Mouse (Mus musculus): ENCODE data around the gene Gtf2i. TPM values are rescaled to one million over a fixed set of nuclear protein-coding genes. Genes with fewer than 3 reads are reported as not detected.

Gene Gtf2i
- total RNA-seq, 2 experiments from 2014 or later, result 195 to 218 TPM

GRCm38 (mm10) chr5:134323869-134324268 is 9.3 kb upstream of the Gtf2i start:
- intact Hi-C loops (cut with DNase I), result no loop called here
- DNase-seq, result no peak

GRCm38 (mm10) chr5:134323311-134323710 is 8.8 kb upstream of the Gtf2i start:
- no peak for DNase-seq
- intact Hi-C loops (cut with DNase I), result no loop called here

GRCm38 (mm10) chr5:134322355-134322754 is 7.8 kb upstream of the Gtf2i start:
- intact Hi-C loops (cut with DNase I), result no loop called here
- DNase-seq, result no peak

GRCm38 (mm10) chr5:134321699-134322098 is 7.1 kb upstream of the Gtf2i start:
- intact Hi-C loops (cut with DNase I), result no loop called here
- no peak for DNase-seq

- intact Hi-C loops (cut with DNase I), result no loop called here
- no peak for DNase-seq
These were observed 4.3 kb upstream of the Gtf2i start for GRCm38 (mm10) chr5:134318903-134319302.

GRCm38 (mm10) chr5:134316721-134317120 is 2.2 kb upstream of the Gtf2i start:
- intact Hi-C loops (cut with DNase I), result loop anchor here (2.0 kb wide), 1 partner anchor 24 kb away; no protein-coding TSS in a partner anchor
- peak in 1 of 2 experiments; percentile 35 for DNase-seq

- peak; percentile 77 to 81 for DNase-seq
- intact Hi-C loops (cut with DNase I), result loop anchor here (2.0 kb wide), 1 partner anchor 25 kb away; no protein-coding TSS in a partner anchor
These were observed 1.2 kb upstream of the Gtf2i start for GRCm38 (mm10) chr5:134315623-134316350.

GRCm38 (mm10) chr5:134314068-134314674 is 389 bp downstream of the Gtf2i start:
- no peak for DNase-seq
- intact Hi-C loops (cut with DNase I), result no loop called here

- DNase-seq, result peak; percentile 97
- intact Hi-C loops (cut with DNase I), result no loop called here
These were observed 1.0 kb downstream of the Gtf2i start for GRCm38 (mm10) chr5:134313451-134314067.

GRCm38 (mm10) chr5:134312691-134313450 is 1.7 kb downstream of the Gtf2i start:
- DNase-seq, result peak; percentile 28 to 46
- intact Hi-C loops (cut with DNase I), result no loop called here

- no peak for DNase-seq
- intact Hi-C loops (cut with DNase I), result no loop called here
These were observed 2.6 kb downstream of the Gtf2i start for GRCm38 (mm10) chr5:134311894-134312411.

GRCm38 (mm10) chr5:134310201-134310600 is 4.4 kb downstream of the Gtf2i start:
- DNase-seq, result no peak
- intact Hi-C loops (cut with DNase I), result no loop called here

GRCm38 (mm10) chr5:134309345-134309744 is 5.2 kb downstream of the Gtf2i start:
- no peak for DNase-seq
- intact Hi-C loops (cut with DNase I), result no loop called here

GRCm38 (mm10) chr5:134304639-134305038 is 9.9 kb downstream of the Gtf2i start:
- intact Hi-C loops (cut with DNase I), result no loop called here
- DNase-seq, result no peak

- DNase-seq, result no peak
- intact Hi-C loops (cut with DNase I), result no loop called here
These were observed 19.1 kb downstream of the Gtf2i start for GRCm38 (mm10) chr5:134295277-134296050.

- no peak for DNase-seq
- intact Hi-C loops (cut with DNase I), result no loop called here
These were observed 20.0 kb downstream of the Gtf2i start for GRCm38 (mm10) chr5:134294606-134295005.

GRCm38 (mm10) chr5:134291096-134291495 is 23.5 kb downstream of the Gtf2i start:
- intact Hi-C loops (cut with DNase I), result no loop called here
- no peak for DNase-seq

- intact Hi-C loops (cut with DNase I), result no loop called here
- DNase-seq, result no peak
These were observed 24.5 kb downstream of the Gtf2i start for GRCm38 (mm10) chr5:134289935-134290560.

GRCm38 (mm10) chr5:134288071-134288470 is 26.5 kb downstream of the Gtf2i start:
- DNase-seq, result no peak
- intact Hi-C loops (cut with DNase I), result no loop called here

GRCm38 (mm10) chr5:134284921-134285320 is 29.6 kb downstream of the Gtf2i start:
- intact Hi-C loops (cut with DNase I), result no loop called here

More at GRCm38 (mm10) chr5:134284921-134285320, 29.6 kb downstream of the Gtf2i start:
- no peak for DNase-seq

All from heart, postnatal 10 days (tissue).